Mouse (Mus musculus): ENCODE data around the gene Ctsd.

DNA sequence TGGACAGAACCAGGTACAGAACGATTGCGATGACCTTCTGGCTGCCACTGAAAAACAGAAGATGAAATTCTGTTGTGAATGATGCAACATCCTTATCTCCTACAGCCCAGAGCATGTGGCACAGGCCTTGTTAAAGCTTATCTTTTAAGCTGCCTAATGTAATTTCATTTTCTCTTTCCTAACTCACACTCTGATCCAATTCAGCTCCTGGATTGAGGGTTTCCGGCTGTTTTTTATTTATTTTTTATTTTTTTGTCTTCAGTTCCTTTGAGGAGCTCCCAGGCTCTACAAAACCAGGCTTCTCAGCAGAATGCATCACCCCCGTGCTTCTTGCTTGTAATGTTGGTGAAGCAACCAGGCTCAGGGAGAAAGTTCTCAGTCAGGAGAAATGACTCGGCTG lies 32.0 kb upstream of the Ctsd start:
- no peak for TF ChIP-seq CTCF (IDR thresholded peaks at IDR 0.05; ENCODE audit: low read depth, low read length)
- no peak for TF ChIP-seq GATA2 (IDR thresholded peaks at IDR 0.05; ENCODE audit: borderline replicate concordance, low read depth, low read length)
